Mouse (Mus musculus) liver, embryonic 14.5 days (tissue): ENCODE data around the gene Trim62.

Experiments
- CTCF ChIP-seq: IDR thresholded peaks from 2 replicates; pipeline ENCODE4 v1.5.1; 2016; ENCODE audit warnings: antibody characterized with exemption, low read depth, control low read depth
- EP300 ChIP-seq: IDR thresholded peaks from 2 replicates; pipeline ENCODE4 v1.6.1; 2016; ENCODE audit warnings: antibody characterized with exemption, low read depth

- no peak for TF ChIP-seq CTCF
- no peak for TF ChIP-seq EP300
Observed at GRCm38 (mm10) chr4:128913794-128914193, 30.4 kb downstream of the Trim62 start.
